Mouse (Mus musculus) erythroblast, embryonic 14.5 days (primary cell): ENCODE measurements at regions not wholly inside any gene's neighbourhood (a gene's known extent, or its start where the extent isn't known, plus 50 kb on each side); places are given as distances from the start of the nearest gene placed in this dataset.

Source experiments
- GATA1 ChIP-seq: IDR thresholded peaks from 2 replicates; pipeline ENCODE4 v1.6.1; 2012; ENCODE audit warnings: low read length, inconsistent platforms, mixed read lengths
- TAL1 ChIP-seq: IDR thresholded peaks from 3 replicates; pipeline ENCODE4 v1.6.1; 2012; ENCODE audit warnings: low read length, inconsistent platforms, mixed read lengths

GRCm38 (mm10) chr6:67179416-67179815 is 58.6 kb upstream of the Serbp1 start:
- no peak for TF ChIP-seq GATA1
- TF ChIP-seq TAL1 = no peak
